Mouse (Mus musculus) Patski (cell line): ENCODE data around the gene Tbc1d9. TPM values are rescaled to one million over a fixed set of nuclear protein-coding genes. Genes with fewer than 3 reads are reported as not detected.

Experiments used
- ATAC-seq: fragments of 100-300 bp; one replicate; pipeline ENCODE4 v1.8.0; 2021
- CTCF ChIA-PET: fragments of 350-600 bp; sonication (Branson Sonifier 250); formaldehyde crosslinking; loops from one replicate; lab custom pipeline; 2022; ENCODE audit warnings: inconsistent platforms; lab: Charles Lee
- POLR2A ChIA-PET: fragments of 350-600 bp; sonication (Branson Sonifier 250); formaldehyde crosslinking; loops from one replicate; lab custom pipeline; 2022; ENCODE audit warnings: antibody characterized with exemption, inconsistent platforms; lab: Charles Lee
- DNase-seq: peaks from one replicate; pipeline ENCODE4 v3.0.0-alpha.2; 2011; ENCODE audit warnings: low read depth, low spot score
- H3K27me3 ChIP-seq: fragments of 371-371 bp; one replicate; pipeline ENCODE4 v1.5.1; 2021
- CTCF ChIP-seq: fragments of 100-300 bp; IDR thresholded peaks from one replicate; pipeline ENCODE4 v1.5.1; 2021
- in situ Hi-C: fragments of 300-500 bp; cut with MboI; formaldehyde crosslinking; loops from 3 replicates; pipeline ENCODE4 v1.11.1; 2018; ENCODE audit warnings: low pct_unique_long_range_greater_than_20kb, mixed read lengths
- polyA plus RNA-seq: library from polyadenylated mRNA; unstranded; gene quantifications from one replicate; pipeline ENCODE4 v1.2.3, GENCODE M21; 2021

Tbc1d9 gene
- polyA plus RNA-seq, 1 experiment from 2014 or later = 26.7 TPM

GRCm38 (mm10) chr8:83177317-83178195 lies 12.4 kb downstream of the Tbc1d9 start:
- POLR2A ChIA-PET = no interaction called here
- no peak for ATAC-seq
- in situ Hi-C loops = no loop called here

GRCm38 (mm10) chr8:83178228-83178742 lies 13.1 kb downstream of the Tbc1d9 start:
- ATAC-seq (no peak), DNase-seq (no peak)
- H3K27me3 ChIP-seq = no peaks in the 10 kb centered on the region
- POLR2A ChIA-PET = no interaction called here
- no peak for TF ChIP-seq CTCF
- CTCF ChIA-PET = no interaction called here
- in situ Hi-C loops = no loop called here

More at GRCm38 (mm10) chr8:83177317-83178195, 12.4 kb downstream of the Tbc1d9 start:
- no peaks in the 10 kb centered on the region for H3K27me3 ChIP-seq
- DNase-seq = no peak
- TF ChIP-seq CTCF = no peak
- CTCF ChIA-PET = no interaction called here

- CTCF ChIA-PET = interaction anchor here (0.7 to 1.7 kb wide), 2 partner anchors 10 to 31 kb away, joined by 3 to 4 read pairs; no protein-coding TSS in a partner anchor
- POLR2A ChIA-PET = interaction anchor here (1.1 kb wide), 1 partner anchor 41 kb away, joined by 3 read pairs; no protein-coding TSS in a partner anchor
- H3K27me3 ChIP-seq = no peaks in the 10 kb centered on the region
- ATAC-seq (no peak), DNase-seq (no peak)
- TF ChIP-seq CTCF = no peak
- in situ Hi-C loops = no loop called here
Observed at GRCm38 (mm10) chr8:83181851-83182482, 16.8 kb downstream of the Tbc1d9 start.

- DNase-seq (no peak), ATAC-seq (no peak)
- CTCF ChIA-PET = interaction anchor here (0.7 to 1.7 kb wide), 2 partner anchors 9 to 30 kb away, joined by 3 to 4 read pairs; no protein-coding TSS in a partner anchor
- in situ Hi-C loops = no loop called here
- POLR2A ChIA-PET = no interaction called here
- no peak for TF ChIP-seq CTCF
- H3K27me3 ChIP-seq = no peaks in the 10 kb centered on the region
Observed at GRCm38 (mm10) chr8:83182784-83183183, 17.6 kb downstream of the Tbc1d9 start.

- ChIA-PET CTCF (interaction anchor here (1.2 kb wide), 1 partner anchor 11 kb away, joined by 3 read pairs; no protein-coding TSS in a partner anchor), POLR2A (no interaction called here)
- ATAC-seq = peak; percentile 89
- no peaks in the 10 kb centered on the region for H3K27me3 ChIP-seq
- in situ Hi-C loops = no loop called here
- no peak for TF ChIP-seq CTCF
- DNase-seq = no peak
Observed at GRCm38 (mm10) chr8:83186376-83186775, 21.2 kb downstream of the Tbc1d9 start.

- POLR2A ChIA-PET = no interaction called here
- no peak for ATAC-seq
- TF ChIP-seq CTCF = no peak
Observed at GRCm38 (mm10) chr8:83187363-83187962, 22.3 kb downstream of the Tbc1d9 start.

GRCm38 (mm10) chr8:83189538-83190095 lies 24.5 kb downstream of the Tbc1d9 start:
- H3K27me3 ChIP-seq = no peaks in the 10 kb centered on the region
- ATAC-seq = no peak
- in situ Hi-C loops = no loop called here
- ChIA-PET POLR2A (no interaction called here), CTCF (interaction anchor here (1.0 to 1.2 kb wide), 3 partner anchors 8 to 57 kb away, joined by 3 read pairs; no protein-coding TSS in a partner anchor)
- DNase-seq = no peak
- TF ChIP-seq CTCF = no peak

More at GRCm38 (mm10) chr8:83187363-83187962, 22.3 kb downstream of the Tbc1d9 start:
- in situ Hi-C loops = no loop called here
- CTCF ChIA-PET = interaction anchor here (1.5 kb wide), 1 partner anchor 11 kb away, joined by 3 read pairs; no protein-coding TSS in a partner anchor
- DNase-seq = no peak
- H3K27me3 ChIP-seq = no peaks in the 10 kb centered on the region

- ChIA-PET CTCF (interaction anchor here (1.1 kb wide), 1 partner anchor 18 kb away, joined by 4 read pairs; no protein-coding TSS in a partner anchor), POLR2A (no interaction called here)
- in situ Hi-C loops = no loop called here
- DNase-seq = no peak
- no peaks in the 10 kb centered on the region for H3K27me3 ChIP-seq
- no peak for TF ChIP-seq CTCF
- ATAC-seq = no peak
Observed at GRCm38 (mm10) chr8:83196088-83196487, 30.9 kb downstream of the Tbc1d9 start.

- TF ChIP-seq CTCF = no peak
- POLR2A ChIA-PET = interaction anchor here (1.7 kb wide), 1 partner anchor 10 kb away, joined by 4 read pairs; no protein-coding TSS in a partner anchor
- ATAC-seq (no peak), DNase-seq (no peak)
- H3K27me3 ChIP-seq = no peaks in the 10 kb centered on the region
- in situ Hi-C loops = no loop called here
- CTCF ChIA-PET = interaction anchor here (0.8 to 2.7 kb wide), 2 partner anchors 8 to 164 kb away, joined by 3 to 8 read pairs; no protein-coding TSS in a partner anchor
Observed at GRCm38 (mm10) chr8:83199715-83200114, 34.6 kb downstream of the Tbc1d9 start.
